Mouse (Mus musculus) limb, embryonic 13.5 days (tissue): Measurements from ENCODE around the gene Ptpn5. TPM values are rescaled to one million over a fixed set of nuclear protein-coding genes. Genes with fewer than 3 reads are reported as not detected.

Experiments
- ATAC-seq: fragments of 200-750 bp; cut with Nextera tagmentation; 2 replicates; pipeline ENCODE4 v1.8.0; 2017; ENCODE audit warnings: low read depth, moderate number of reproducible peaks, moderate TSS enrichment; ENCODE audit not compliant: low FRiP score
- H3K27ac ChIP-seq: fragments of 300-500 bp; sonication (generic); 2 replicates; pipeline ENCODE4 v1.5.1; 2015; ENCODE audit warnings: inconsistent platforms, mild to moderate bottlenecking, moderate library complexity
- H3K27me3 ChIP-seq: fragments of 300-500 bp; sonication (generic); 2 replicates; pipeline ENCODE4 v1.6.1; 2015; ENCODE audit warnings: mild to moderate bottlenecking, inconsistent platforms
- H3K36me3 ChIP-seq: fragments of 300-500 bp; sonication (generic); 2 replicates; pipeline ENCODE4 v1.6.1; 2015; ENCODE audit warnings: inconsistent platforms, mild to moderate bottlenecking, moderate library complexity
- H3K4me1 ChIP-seq: fragments of 300-500 bp; sonication (generic); 2 replicates; pipeline ENCODE4 v1.6.1; 2015; ENCODE audit warnings: inconsistent platforms
- H3K4me2 ChIP-seq: fragments of 300-500 bp; sonication (generic); replicated peaks from 2 replicates; pipeline ENCODE4 v1.6.1; 2015; ENCODE audit warnings: inconsistent platforms, mild to moderate bottlenecking, moderate library complexity
- H3K4me3 ChIP-seq: fragments of 300-500 bp; sonication (generic); 2 replicates; pipeline ENCODE4 v1.5.1; 2015; ENCODE audit warnings: moderate library complexity, mild to moderate bottlenecking, inconsistent platforms
- H3K9ac ChIP-seq: fragments of 300-500 bp; sonication (generic); 2 replicates; pipeline ENCODE4 v1.6.1; 2015; ENCODE audit warnings: mild to moderate bottlenecking, inconsistent platforms
- H3K9me3 ChIP-seq: fragments of 300-500 bp; sonication (generic); 2 replicates; pipeline ENCODE4 v1.6.1; 2016; ENCODE audit warnings: inconsistent platforms
- WGBS: fragments of 180-500 bp; shearing (Covaris S2); methylation state at CpG from one replicate; pipeline ENCODE4 v1.1.7; 2015; 5-methylcytosine and 5-hydroxymethylcytosine counted together
- polyA plus RNA-seq: library from polyadenylated mRNA; unstranded; fragments of >200 nt; fragmentation: Nextera tagmentation; extraction: Ambion mirVana; gene quantifications from 2 replicates; pipeline ENCODE4 v1.2.1, GENCODE M21; 2015

Gene Ptpn5
- polyA plus RNA-seq, 1 experiment from 2014 or later: 0.38 TPM

DNA sequence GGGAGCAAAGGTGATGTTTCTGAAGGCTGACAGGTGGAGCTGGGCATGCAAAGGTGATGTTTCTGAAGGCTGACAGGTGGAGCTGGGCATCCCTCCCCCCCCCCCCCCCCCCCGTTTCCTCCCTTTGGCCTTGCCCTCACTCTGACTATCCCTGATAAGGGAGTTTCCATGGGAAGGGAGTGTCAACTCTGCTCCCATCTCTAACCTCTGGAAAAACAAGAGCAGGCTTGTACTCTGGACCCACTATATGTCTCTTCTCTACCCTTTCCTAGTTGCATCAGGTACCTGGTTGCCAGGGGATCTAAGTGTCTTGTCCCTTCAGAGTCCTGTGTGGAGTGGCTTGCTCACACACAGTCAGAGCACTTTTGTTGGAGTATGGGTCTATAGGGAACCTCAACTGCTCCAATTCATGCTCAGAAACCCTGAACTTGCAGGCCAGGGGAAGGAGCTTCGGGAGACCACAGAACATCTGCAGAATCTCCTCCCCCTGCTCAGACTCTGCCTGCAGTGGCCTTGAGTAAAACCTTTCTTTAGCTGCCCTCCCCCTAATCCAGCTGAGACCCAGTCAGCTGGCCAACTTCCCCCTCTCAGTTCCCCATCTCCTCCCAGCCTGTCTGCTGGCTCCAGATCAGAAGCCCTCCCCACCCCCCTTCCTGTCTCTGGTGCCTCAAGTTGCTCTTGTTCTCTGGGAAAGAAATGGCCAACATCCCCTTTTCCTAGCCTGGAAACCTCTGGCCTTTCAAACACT is 81.9 kb downstream of the Ptpn5 start:
- Histone ChIP-seq H3K27me3 (peaks cover 5% of the 10 kb centered on the region; the same call in 1 of the 2 replicates), H3K4me3 (peak overlapping the region; percentile 73), H3K4me2 (peak overlapping the region; percentile 80), H3K36me3 (peaks cover 20% of the 10 kb centered on the region), H3K9me3 (no peaks in the 10 kb centered on the region), H3K9ac (peak overlapping the region; percentile 77), H3K27ac (peak overlapping the region; percentile 80), H3K4me1 (peaks cover 22% of the 10 kb centered on the region)
- WGBS: 0% methylated on average over 1 of the region's 2 CpGs
- ATAC-seq: peak; percentile 16; the same call in 1 of the 2 replicates

DNA sequence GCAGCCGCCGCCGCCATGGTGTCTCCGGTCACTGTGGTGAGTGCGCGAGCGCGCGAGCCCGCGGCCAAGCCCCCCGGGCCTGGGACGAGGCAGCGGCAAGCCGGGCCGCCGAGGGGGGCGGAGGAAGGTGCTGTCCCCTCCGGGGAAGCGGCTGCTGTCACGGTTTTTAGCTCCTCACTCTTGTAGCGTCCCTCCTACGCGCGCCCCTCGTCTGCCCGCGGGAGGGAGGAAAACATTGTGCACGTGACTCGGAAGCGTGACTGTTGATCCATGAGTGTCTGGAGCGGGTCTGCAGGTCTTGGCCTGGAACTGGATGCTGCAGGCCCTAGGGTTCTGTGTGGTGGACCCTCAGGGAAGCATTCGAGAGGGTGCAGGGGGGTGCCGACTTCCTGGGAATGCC is 82.7 kb downstream of the Ptpn5 start:
- H3K4me3 ChIP-seq: peak overlapping the region; percentile 73
- under 1% methylated on average over 34 of the region's 34 CpGs for WGBS
- peaks cover 22% of the 10 kb centered on the region for H3K4me1 ChIP-seq
- H3K9ac ChIP-seq: peak overlapping the region; percentile 77
- peak overlapping the region; percentile 80 for H3K4me2 ChIP-seq
- no peaks in the 10 kb centered on the region for H3K9me3 ChIP-seq
- peaks cover 5% of the 10 kb centered on the region; the same call in 1 of the 2 replicates for H3K27me3 ChIP-seq
- ATAC-seq: peak; percentile 60
- peak overlapping the region; percentile 80 for H3K27ac ChIP-seq
- H3K36me3 ChIP-seq: peaks cover 20% of the 10 kb centered on the region

- peak within 1 kb of the TSS; percentile 80 for H3K4me2 ChIP-seq
- peaks cover 22% of the 10 kb centered on the region for H3K4me1 ChIP-seq
- WGBS: under 1% methylated on average over 33 of the region's 33 CpGs
- peak within 1 kb of the TSS; percentile 80 for H3K27ac ChIP-seq
- H3K36me3 ChIP-seq: peaks cover 20% of the 10 kb centered on the region
- peak; percentile 98 for ATAC-seq
- H3K4me3 ChIP-seq: peak within 1 kb of the TSS; percentile 73
- H3K27me3 ChIP-seq: peaks cover 5% of the 10 kb centered on the region; the same call in 1 of the 2 replicates
- peak within 1 kb of the TSS; percentile 77 for H3K9ac ChIP-seq
- no peaks in the 10 kb centered on the region for H3K9me3 ChIP-seq
Observed at GRCm38 (mm10) chr7:47050366-47050765, 83.1 kb downstream of the Ptpn5 start, which contains the start of gene Tmem86a. Gene Tmem86a, plus strand, starts transcription at chr7:47050601.

DNA sequence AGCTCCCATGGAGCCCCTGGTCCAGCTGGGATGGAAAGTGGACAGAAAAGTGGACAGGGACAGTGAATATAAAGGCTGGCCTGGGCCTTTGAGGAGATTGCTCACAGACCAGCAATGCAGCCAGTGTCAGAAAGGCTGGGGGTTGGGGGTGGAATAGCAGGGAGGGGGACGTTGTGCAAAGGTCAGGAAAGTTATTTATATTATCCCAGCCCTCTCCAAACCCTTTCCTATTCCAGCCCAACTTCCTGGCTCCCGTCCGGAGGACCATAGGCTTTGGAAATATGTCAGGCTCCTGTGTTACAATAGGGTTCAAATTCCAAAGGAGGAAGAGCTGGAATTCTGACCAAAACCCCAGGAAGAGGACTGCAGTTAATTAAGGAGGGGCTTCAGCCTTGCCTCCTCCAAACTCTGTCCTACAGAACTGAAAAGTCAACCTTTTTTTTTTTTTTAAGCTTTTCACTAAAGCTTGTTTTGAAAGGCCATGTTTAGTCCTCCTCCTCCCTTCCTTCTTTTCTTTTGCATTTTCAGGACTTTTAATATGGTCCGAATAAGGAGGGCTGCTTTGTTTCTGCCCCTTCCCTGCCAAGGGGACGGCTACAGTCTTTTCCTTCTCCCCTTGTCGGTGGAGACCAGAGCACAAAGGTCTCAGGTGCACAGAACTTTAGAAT is 90.5 kb downstream of the Ptpn5 start:
- no peaks in the 10 kb centered on the region for H3K36me3 ChIP-seq
- 40% methylated on average over 6 of the region's 6 CpGs for WGBS
- no peak overlapping the region for H3K9ac ChIP-seq
- H3K27ac ChIP-seq: no peak overlapping the region
- no peaks in the 10 kb centered on the region for H3K27me3 ChIP-seq
- no peak for ATAC-seq
- H3K4me2 ChIP-seq: no peak overlapping the region
- H3K4me3 ChIP-seq: no peak overlapping the region
- no peaks in the 10 kb centered on the region for H3K9me3 ChIP-seq
- no peaks in the 10 kb centered on the region for H3K4me1 ChIP-seq

GRCm38 (mm10) chr7:47042121-47042520 is 91.4 kb downstream of the Ptpn5 start:
- Histone ChIP-seq H3K4me2 (no peak overlapping the region), H3K27ac (no peak overlapping the region), H3K9me3 (no peaks in the 10 kb centered on the region), H3K4me3 (no peak overlapping the region), H3K36me3 (no peaks in the 10 kb centered on the region), H3K4me1 (no peaks in the 10 kb centered on the region), H3K27me3 (no peaks in the 10 kb centered on the region), H3K9ac (no peak overlapping the region)
- 81% methylated on average over 4 of the region's 4 CpGs for WGBS
- ATAC-seq: no peak

GRCm38 (mm10) chr7:47041706-47042105 is 91.8 kb downstream of the Ptpn5 start:
- Histone ChIP-seq H3K4me3 (no peak overlapping the region), H3K4me2 (no peak overlapping the region), H3K27ac (no peak overlapping the region), H3K9me3 (no peaks in the 10 kb centered on the region), H3K27me3 (no peaks in the 10 kb centered on the region), H3K4me1 (no peaks in the 10 kb centered on the region), H3K36me3 (no peaks in the 10 kb centered on the region), H3K9ac (no peak overlapping the region)
- WGBS: 85% methylated on average over 3 of the region's 3 CpGs
- ATAC-seq: no peak

- no peak overlapping the region for H3K4me3 ChIP-seq
- no peak overlapping the region for H3K9ac ChIP-seq
- 78% methylated on average over 8 of the region's 8 CpGs for WGBS
- H3K9me3 ChIP-seq: no peaks in the 10 kb centered on the region
- H3K27ac ChIP-seq: no peak overlapping the region
- no peak overlapping the region for H3K4me2 ChIP-seq
- no peak for ATAC-seq
- no peaks in the 10 kb centered on the region for H3K36me3 ChIP-seq
- H3K4me1 ChIP-seq: no peaks in the 10 kb centered on the region
- no peaks in the 10 kb centered on the region for H3K27me3 ChIP-seq
Observed at GRCm38 (mm10) chr7:47035426-47035825, 98.1 kb downstream of the Ptpn5 start.

DNA sequence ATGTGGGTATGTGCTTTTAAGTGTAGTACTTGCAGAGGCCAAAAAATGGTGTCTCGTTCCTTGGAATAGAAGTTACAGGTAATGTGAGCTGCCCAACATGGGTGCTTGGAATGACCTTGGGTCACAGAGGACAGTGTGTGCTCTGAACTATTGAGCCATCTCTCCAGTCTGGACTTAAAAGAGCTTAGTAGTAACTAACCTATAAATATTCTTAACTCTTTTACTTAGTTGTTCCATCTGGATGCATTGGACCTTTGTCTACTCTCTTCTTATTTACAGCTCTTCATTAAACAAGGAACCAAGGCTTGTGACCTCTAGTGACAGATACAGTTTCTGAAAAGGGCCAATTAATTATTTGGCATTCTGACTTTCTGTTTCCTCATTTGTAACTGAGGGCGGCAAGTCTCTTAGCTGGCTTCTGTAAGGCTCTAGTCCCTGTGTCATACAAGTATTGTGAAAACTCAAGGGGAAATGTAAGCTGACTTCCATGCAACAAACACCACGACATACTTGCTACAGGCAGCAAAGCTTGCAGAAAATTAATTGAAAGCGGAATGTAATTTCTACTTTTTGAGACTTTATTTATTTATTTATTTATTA is 98.6 kb downstream of the Ptpn5 start:
- ATAC-seq: no peak
- Histone ChIP-seq H3K9me3 (no peaks in the 10 kb centered on the region), H3K4me2 (no peak overlapping the region), H3K4me1 (no peaks in the 10 kb centered on the region), H3K36me3 (no peaks in the 10 kb centered on the region), H3K4me3 (no peak overlapping the region), H3K27ac (no peak overlapping the region), H3K27me3 (no peaks in the 10 kb centered on the region), H3K9ac (no peak overlapping the region)
- 88% methylated on average over 4 of the region's 4 CpGs for WGBS

GRCm38 (mm10) chr7:47031371-47031770 is 102.1 kb downstream of the Ptpn5 start:
- no peaks in the 10 kb centered on the region for H3K9me3 ChIP-seq
- H3K4me1 ChIP-seq: no peaks in the 10 kb centered on the region
- H3K27me3 ChIP-seq: no peaks in the 10 kb centered on the region
- no peak overlapping the region for H3K9ac ChIP-seq
- H3K4me2 ChIP-seq: no peak overlapping the region
- ATAC-seq: no peak
- WGBS: 76% methylated on average over 4 of the region's 4 CpGs
- H3K27ac ChIP-seq: no peak overlapping the region
- no peaks in the 10 kb centered on the region for H3K36me3 ChIP-seq
- H3K4me3 ChIP-seq: no peak overlapping the region

GRCm38 (mm10) chr7:47030517-47031193 is 102.8 kb downstream of the Ptpn5 start:
- no peak for ATAC-seq
- Histone ChIP-seq H3K4me1 (no peaks in the 10 kb centered on the region), H3K27me3 (no peaks in the 10 kb centered on the region), H3K9me3 (no peaks in the 10 kb centered on the region), H3K27ac (no peak overlapping the region), H3K36me3 (no peaks in the 10 kb centered on the region), H3K4me3 (no peak overlapping the region), H3K9ac (no peak overlapping the region), H3K4me2 (no peak overlapping the region)
- 76% methylated on average over 9 of the region's 9 CpGs for WGBS
